Mouse (Mus musculus): ENCODE results near the gene Rps27a. TPM values are rescaled to one million over a fixed set of nuclear protein-coding genes. Genes with fewer than 3 reads are reported as not detected.

The Rps27a gene
- polyA plus RNA-seq, 1 experiment = 1,963 TPM

DNA sequence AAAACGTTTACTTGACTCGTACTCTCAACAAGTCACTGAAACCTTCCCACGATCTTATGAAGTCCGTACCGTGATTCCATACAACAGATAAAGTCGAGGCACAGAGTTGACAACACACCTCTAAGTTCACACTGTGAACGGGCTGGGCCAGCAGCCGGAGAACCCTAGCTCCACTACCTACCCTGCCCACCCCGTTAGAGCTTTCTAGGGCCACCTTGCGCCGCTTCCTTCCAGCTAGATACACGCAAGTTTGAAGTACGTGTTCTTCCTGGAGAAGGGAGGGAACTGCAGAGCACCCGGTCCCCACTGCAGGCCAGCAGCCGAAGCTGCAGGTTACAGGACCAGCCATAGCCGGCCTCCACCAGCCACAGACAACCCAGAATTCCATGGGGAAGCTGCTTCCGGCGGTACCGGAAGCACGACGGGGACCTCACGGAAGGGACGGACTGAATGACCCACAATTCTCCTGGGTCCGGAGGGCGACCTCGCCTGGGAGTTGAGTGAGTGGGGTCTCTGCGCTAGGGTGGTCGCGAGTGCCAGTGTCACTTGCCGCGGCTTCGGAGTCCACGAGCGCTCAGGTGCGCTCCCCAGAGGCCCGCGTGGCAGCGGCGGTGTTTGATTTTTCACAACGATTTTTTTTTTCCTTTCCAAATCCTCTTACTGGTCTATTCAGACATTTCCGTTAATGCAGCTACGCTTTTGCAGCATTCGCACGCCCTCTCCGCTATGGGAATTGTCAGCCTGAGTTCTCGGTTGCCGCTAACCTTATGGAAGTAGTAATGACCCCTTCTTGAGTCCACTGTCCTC is 21.7 kb downstream of the Rps27a start, which contains the start of gene Mtif2:
TSS of gene Mtif2 (plus strand) at position 421 of the 807 bp plus-strand sequence.
- H3K27ac ChIP-seq (ENCODE audit: control insufficient read depth, insufficient read depth, low read depth, low read length, poor library complexity) = peak within 1 kb of the TSS; percentile 46
- WGBS = 3% methylated on average over 47 of the region's 47 CpGs
- peak; percentile 81; the same call in 1 of the 2 replicates for TF ChIP-seq POLR2A (IDR thresholded peaks at IDR 0.05; ENCODE audit: borderline replicate concordance, control insufficient read depth, low read depth, low read length)
- no peak for TF ChIP-seq CTCF (IDR thresholded peaks at IDR 0.05; ENCODE audit: control insufficient read depth, insufficient read depth, low read length)
- peak within 1 kb of the TSS; percentile 81 for H3K4me3 ChIP-seq (replicated peaks; ENCODE audit: control insufficient read depth, low read depth, low read length)
- H3K4me1 ChIP-seq (ENCODE audit: control insufficient read depth, insufficient read depth, low read length) = no peaks in the 10 kb centered on the region; the same call in 1 of the 2 replicates

DNA sequence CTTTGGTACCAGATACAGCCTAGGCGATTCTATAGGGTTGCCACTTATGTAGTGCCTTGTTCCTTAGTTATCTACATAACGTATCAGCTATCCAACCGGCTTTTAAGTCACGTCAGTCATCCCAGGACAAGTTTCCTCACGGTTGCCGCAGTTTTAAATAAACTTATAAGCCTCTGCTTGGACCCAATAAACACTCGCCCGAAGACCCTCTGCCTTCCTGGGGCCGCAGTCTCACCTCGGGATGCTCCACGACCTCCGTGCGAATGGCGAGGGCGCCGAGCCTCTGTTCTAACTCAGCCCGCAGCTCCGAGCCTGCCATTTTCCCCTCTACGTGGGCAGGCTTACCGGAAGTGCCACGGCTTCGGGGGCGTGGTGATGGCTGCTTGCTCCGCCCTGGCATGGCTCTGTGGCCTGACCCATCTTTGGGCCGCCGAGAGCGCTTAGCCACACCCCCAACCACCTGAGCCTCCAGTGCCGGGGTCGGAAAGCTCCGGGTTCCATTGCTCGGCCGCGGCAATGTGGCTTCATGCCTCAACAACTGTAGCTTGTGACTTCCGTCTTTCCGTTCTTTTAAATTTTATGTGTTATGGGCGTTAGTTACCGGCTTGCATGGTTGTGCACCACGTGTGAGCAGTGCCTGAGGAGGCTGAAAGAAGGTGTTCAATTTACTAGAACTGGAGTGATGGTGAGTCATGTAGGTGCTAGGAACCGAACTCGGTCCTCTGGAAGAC is 33.1 kb downstream of the Rps27a start, which contains the start of gene Prorsd1:
TSS of gene Prorsd1 (minus strand) at position 352 of the 731 bp plus-strand sequence.
- H3K4me1 ChIP-seq (ENCODE audit: control insufficient read depth, insufficient read depth, low read length) = no peaks in the 10 kb centered on the region; the same call in 1 of the 2 replicates
- WGBS = 1% methylated on average over 40 of the region's 40 CpGs
- TF ChIP-seq CTCF (IDR thresholded peaks at IDR 0.05; ENCODE audit: control insufficient read depth, insufficient read depth, low read length) (no peak), POLR2A (IDR thresholded peaks at IDR 0.05; ENCODE audit: borderline replicate concordance, control insufficient read depth, low read depth, low read length) (peak; percentile 89; the same call in 1 of the 2 replicates)

DNA sequence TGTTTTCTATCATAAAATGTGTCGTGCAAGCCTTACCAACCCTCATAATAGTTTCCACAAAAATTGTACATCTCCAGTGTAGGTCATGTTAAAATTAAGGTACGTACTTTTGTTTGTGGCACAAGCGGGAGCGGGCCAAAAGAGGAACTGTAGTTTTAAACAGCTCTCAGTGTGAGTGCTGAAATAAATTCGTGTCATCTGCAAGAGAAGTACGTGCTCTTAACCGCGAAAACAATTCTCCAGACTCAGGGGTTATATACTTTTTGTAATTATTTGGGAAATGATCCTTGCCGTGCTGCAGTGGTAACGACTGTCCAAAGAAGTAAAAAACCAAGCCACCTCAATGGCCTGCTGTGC is 33.6 kb downstream of the Rps27a start:
- peak overlapping the region; percentile 93 for H3K4me3 ChIP-seq (replicated peaks; ENCODE audit: control insufficient read depth, low read depth, low read length)
- WGBS = 2% methylated on average over 10 of the region's 10 CpGs
- no peaks in the 10 kb centered on the region; the same call in 1 of the 2 replicates for H3K4me1 ChIP-seq (ENCODE audit: control insufficient read depth, insufficient read depth, low read length)
- TF ChIP-seq POLR2A (IDR thresholded peaks at IDR 0.05; ENCODE audit: borderline replicate concordance, control insufficient read depth, low read depth, low read length) = no peak
- TF ChIP-seq CTCF (IDR thresholded peaks at IDR 0.05; ENCODE audit: control insufficient read depth, insufficient read depth, low read length) = no peak
- H3K27ac ChIP-seq (ENCODE audit: control insufficient read depth, insufficient read depth, low read depth, low read length, poor library complexity) = peak overlapping the region; percentile 79; the same call in 1 of the 2 replicates

More for the DNA sequence above, 33.1 kb downstream of the Rps27a start, which contains the start of gene Prorsd1:
- Histone ChIP-seq H3K4me3 (replicated peaks; ENCODE audit: control insufficient read depth, low read depth, low read length) (peak within 1 kb of the TSS; percentile 93), H3K27ac (ENCODE audit: control insufficient read depth, insufficient read depth, low read depth, low read length, poor library complexity) (peak within 1 kb of the TSS; percentile 79)

DNA sequence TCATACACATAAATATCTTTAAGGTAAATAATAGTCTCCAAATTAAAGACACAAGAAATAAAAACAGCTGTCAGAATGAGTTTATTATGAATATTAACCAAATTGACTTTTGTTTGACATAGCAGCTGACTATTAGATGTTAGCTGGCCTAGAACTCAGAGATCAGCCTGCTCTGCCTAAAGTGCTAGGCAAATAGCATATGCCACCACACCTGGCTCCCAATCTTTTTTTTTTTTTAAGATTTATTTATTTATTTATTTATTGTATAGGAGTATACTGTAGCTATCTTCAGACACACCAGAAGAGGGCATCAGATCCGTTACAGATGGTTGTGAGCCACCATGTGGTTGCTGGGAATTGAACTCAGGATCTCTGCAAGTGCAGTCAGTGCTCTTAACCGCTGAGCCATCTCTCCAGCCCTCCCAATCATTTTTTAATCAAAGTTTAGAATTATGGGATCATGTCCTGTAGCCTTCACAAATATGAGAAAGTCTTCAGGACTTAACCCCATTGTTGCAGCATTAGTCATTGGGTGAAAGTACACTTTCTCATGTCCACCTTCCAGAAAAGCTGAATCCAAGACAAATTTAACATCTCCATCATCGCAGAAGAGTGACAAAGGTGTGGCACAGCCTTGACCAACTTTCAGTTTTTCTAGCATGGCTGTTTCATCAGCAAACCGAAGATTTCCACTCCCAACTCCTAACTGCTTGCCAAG is 34.9 kb downstream of the Rps27a start:
- no peak overlapping the region for H3K27ac ChIP-seq (ENCODE audit: control insufficient read depth, insufficient read depth, low read depth, low read length, poor library complexity)
- WGBS = 85% methylated on average over 4 of the region's 4 CpGs
- H3K4me1 ChIP-seq (ENCODE audit: control insufficient read depth, insufficient read depth, low read length) = no peaks in the 10 kb centered on the region; the same call in 1 of the 2 replicates
- H3K4me3 ChIP-seq (replicated peaks; ENCODE audit: control insufficient read depth, low read depth, low read length) = no peak overlapping the region
- TF ChIP-seq CTCF (IDR thresholded peaks at IDR 0.05; ENCODE audit: control insufficient read depth, insufficient read depth, low read length) = no peak
- TF ChIP-seq POLR2A (IDR thresholded peaks at IDR 0.05; ENCODE audit: borderline replicate concordance, control insufficient read depth, low read depth, low read length) = no peak

DNA sequence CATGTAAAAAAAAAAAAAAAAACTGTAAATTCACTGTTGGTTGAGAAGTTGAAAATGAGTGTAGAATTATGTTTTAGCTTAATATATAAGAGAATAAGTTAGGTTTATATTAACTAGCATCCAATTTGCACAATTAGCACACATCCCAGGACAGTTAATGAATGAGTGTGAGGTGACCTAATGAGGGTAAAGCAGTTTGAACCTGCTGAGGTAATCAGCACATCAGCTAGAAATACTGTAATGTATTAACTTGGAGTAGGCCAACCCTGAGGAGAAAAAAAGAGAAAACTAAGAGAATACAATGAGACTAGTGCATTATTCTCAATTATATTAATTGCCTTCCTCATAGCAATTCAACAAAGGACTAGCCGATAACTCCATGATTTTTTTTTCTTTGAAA is 38.5 kb downstream of the Rps27a start:
- WGBS = 95% methylated on average over 1 of the region's 1 CpGs
- no peak overlapping the region for H3K27ac ChIP-seq (ENCODE audit: control insufficient read depth, insufficient read depth, low read depth, low read length, poor library complexity)
- TF ChIP-seq POLR2A (IDR thresholded peaks at IDR 0.05; ENCODE audit: borderline replicate concordance, control insufficient read depth, low read depth, low read length) = no peak
- TF ChIP-seq CTCF (IDR thresholded peaks at IDR 0.05; ENCODE audit: control insufficient read depth, insufficient read depth, low read length) = no peak
- H3K4me3 ChIP-seq (replicated peaks; ENCODE audit: control insufficient read depth, low read depth, low read length) = no peak overlapping the region
- H3K4me1 ChIP-seq (ENCODE audit: control insufficient read depth, insufficient read depth, low read length) = no peaks in the 10 kb centered on the region; the same call in 1 of the 2 replicates

DNA sequence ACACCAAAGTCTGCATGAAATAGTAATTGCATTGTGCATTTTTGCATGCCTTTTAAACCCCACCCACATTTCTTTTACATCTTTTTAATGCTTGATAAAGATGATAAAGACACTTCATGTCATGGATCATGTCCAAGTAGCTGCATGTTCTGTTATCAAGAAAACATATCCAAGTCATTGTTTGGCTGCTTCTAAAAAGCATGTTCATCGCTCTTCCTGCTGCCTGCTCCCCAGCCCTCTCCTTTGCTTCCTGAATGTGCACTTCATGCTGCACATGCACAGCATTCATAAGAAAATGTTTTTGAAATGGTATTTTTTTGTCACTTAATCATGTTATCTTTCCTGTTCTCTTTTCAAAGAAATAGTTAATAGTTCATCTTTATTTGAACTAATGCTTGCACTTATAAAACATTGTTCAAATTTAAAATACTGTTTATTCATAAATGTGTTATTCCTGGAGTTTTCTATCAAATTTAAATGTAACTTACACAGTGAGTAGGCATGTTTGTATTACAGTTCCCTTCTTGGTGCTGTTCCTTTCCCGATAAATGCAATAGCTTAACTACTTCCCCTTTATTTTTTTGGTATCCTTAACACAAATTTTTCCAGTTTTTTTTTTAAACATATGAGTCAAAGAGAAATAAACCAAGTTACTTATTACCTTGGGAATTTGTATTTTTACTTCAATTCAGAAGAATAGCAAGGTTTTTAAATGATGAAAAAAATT is 42.8 kb downstream of the Rps27a start:
- no peak overlapping the region for H3K27ac ChIP-seq (ENCODE audit: control insufficient read depth, insufficient read depth, low read depth, low read length, poor library complexity)
- no peak overlapping the region for H3K4me3 ChIP-seq (replicated peaks; ENCODE audit: control insufficient read depth, low read depth, low read length)
- TF ChIP-seq POLR2A (IDR thresholded peaks at IDR 0.05; ENCODE audit: borderline replicate concordance, control insufficient read depth, low read depth, low read length) (no peak), CTCF (IDR thresholded peaks at IDR 0.05; ENCODE audit: control insufficient read depth, insufficient read depth, low read length) (no peak)
- WGBS = 54% methylated on average over 2 of the region's 2 CpGs
- no peaks in the 10 kb centered on the region; the same call in 1 of the 2 replicates for H3K4me1 ChIP-seq (ENCODE audit: control insufficient read depth, insufficient read depth, low read length)
